ENCODE assay signal across 15 mouse cellular contexts in the genomic region with DNA sequence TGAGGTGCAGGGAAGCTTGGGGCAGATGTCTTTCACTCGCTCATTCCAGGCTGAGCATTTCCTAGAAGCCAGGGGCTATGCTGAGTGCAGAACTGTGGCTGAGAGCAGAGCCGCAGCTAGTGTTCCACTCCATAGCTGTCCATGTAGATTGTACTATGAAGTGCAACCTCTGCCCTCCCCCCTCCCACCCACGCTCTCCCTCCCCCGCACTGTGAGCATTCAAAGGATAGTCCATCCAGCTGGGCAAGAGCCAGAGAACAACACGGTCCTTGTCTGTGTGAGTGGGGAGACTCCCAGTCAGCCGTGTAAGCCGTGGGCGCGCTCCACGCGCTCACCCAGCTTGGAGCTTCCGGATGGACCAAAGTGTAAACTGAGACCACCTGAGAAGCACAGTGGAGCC. TPM values are rescaled to one million over a fixed set of nuclear protein-coding genes. Genes with fewer than 3 reads are reported as not detected.
DNase-seq lines count a peak whose midpoint lies in the region; ATAC-seq lines count a peak whose summit lies in the region.
"Had no signal": no experiment of that assay in that cellular context is flagged by ENCODE, and none has a peak within 500 bp of the region (broad histone marks: within the 10 kb centered on the region; RNA-seq: fewer than 3 reads in every experiment).

No protein-coding gene starts in this region.

- WGBS in embryonic facial prominence, embryonic 14.5 days: 37% methylated on average over 12 of the region's 12 CpGs
- WGBS in midbrain, embryonic 13.5 days: 50% methylated on average over 12 of the region's 12 CpGs

- no peaks in the 10 kb centered on the region for H3K9me3 ChIP-seq in embryonic facial prominence, embryonic 14.5 days (ENCODE audit: control insufficient read depth, low read length)
- no peaks in the 10 kb centered on the region for H3K9me3 ChIP-seq in midbrain, embryonic 13.5 days

- ATAC-seq in frontal cortex, adult (ENCODE audit: low TSS enrichment): peak; percentile 66
- peak; percentile 30; the same call in 1 of the 2 replicates for ATAC-seq in embryonic facial prominence, embryonic 14.5 days (ENCODE audit: low read depth)
- ATAC-seq in midbrain, embryonic 13.5 days: peak; percentile 49; the same call in 1 of the 2 replicates

- no peaks in the 10 kb centered on the region for H3K4me1 ChIP-seq in embryonic facial prominence, embryonic 14.5 days (ENCODE audit: control insufficient read depth, insufficient read depth, low read length)
- H3K4me1 ChIP-seq in midbrain, embryonic 13.5 days (replicated peaks): peaks cover 11% of the 10 kb centered on the region

- H3K27ac ChIP-seq in embryonic facial prominence, embryonic 14.5 days (replicated peaks; ENCODE audit: low read depth, low read length): no peak overlapping the region
- H3K27ac ChIP-seq in midbrain, embryonic 13.5 days: no peak overlapping the region

- no peak for DNase-seq in frontal cortex, postnatal 14 days (ENCODE audit: low spot score in 2 of 2)
- DNase-seq in left cerebral cortex, adult 18-20 months (ENCODE audit: low spot score in 2 of 2): peak; percentile 24 to 51
- DNase-seq in left cerebral cortex, adult 11 months (ENCODE audit: low spot score): no peak
- DNase-seq in embryonic facial prominence, embryonic 14.5 days (ENCODE audit: low spot score): no peak
- no peak for DNase-seq in layer of hippocampus, postnatal 36 days
- DNase-seq: adrenal gland, postnatal 25 days; cerebellum, postnatal 36 days; gastrocnemius, postnatal 36 days had no signal

- H3K36me3 ChIP-seq in embryonic facial prominence, embryonic 14.5 days (ENCODE audit: control insufficient read depth, insufficient read depth, low read length): no peaks in the 10 kb centered on the region
- H3K36me3 ChIP-seq in midbrain, embryonic 13.5 days: no peaks in the 10 kb centered on the region

- 0 out of 2 replicates have a peak, but pooled peaks cover 3% of the 10 kb centered on the region for H3K27me3 ChIP-seq in embryonic facial prominence, embryonic 14.5 days (replicated peaks; ENCODE audit: control insufficient read depth, insufficient read depth, low read length)
- no peaks in the 10 kb centered on the region for H3K27me3 ChIP-seq in midbrain, embryonic 13.5 days

- no peak overlapping the region for H3K4me2 ChIP-seq in embryonic facial prominence, embryonic 14.5 days (ENCODE audit: low read depth, low read length)
- H3K4me2 ChIP-seq in midbrain, embryonic 13.5 days (replicated peaks): no peak overlapping the region

- H3K4me3 ChIP-seq in embryonic facial prominence, embryonic 14.5 days (ENCODE audit: low read depth, low read length): no peak overlapping the region
- no peak overlapping the region for H3K4me3 ChIP-seq in midbrain, embryonic 13.5 days (replicated peaks)

- H3K9ac ChIP-seq in embryonic facial prominence, embryonic 14.5 days (ENCODE audit: low read depth, low read length): no peak overlapping the region
- no peak overlapping the region for H3K9ac ChIP-seq in midbrain, embryonic 13.5 days (replicated peaks)

RNA-seq across cellular contexts. Expression of gene Iqsec3, which starts 49.1 kb away (rescaled TPM):
- total RNA-seq in left cerebral cortex, adult 18-20 months (2021): 100 to 1,000 TPM; 108 to 115 TPM
- polyA plus RNA-seq in embryonic facial prominence, embryonic 14.5 days (2014; fragmentation: Nextera tagmentation; extraction: Ambion mirVana): 0.39 and 0.51 TPM in 2 replicates
- 6.7 and 7.0 TPM in 2 replicates for polyA plus RNA-seq in midbrain, embryonic 13.5 days (2015; fragmentation: Nextera tagmentation; extraction: Ambion mirVana)
- 100 to 1,000 TPM; 120 to 131 TPM for total RNA-seq in layer of hippocampus, postnatal 36 days (2021)
- total RNA-seq: liver, adult 2 months; megakaryocyte, adult 5-6 weeks had no signal
- polyA plus RNA-seq: heart, embryonic 14.5 days; liver, adult 2 months; lung, embryonic 16.5 days; spleen, adult 2 months had no signal

Comparison
In these comparisons a context has a peak if more than half of its experiments do, and no peak if none do; other contexts are left out.
1. DNase-seq: peak in left cerebral cortex, adult 18-20 months (2 of 2); none in frontal cortex, postnatal 14 days (0 of 2), left cerebral cortex, adult 11 months (single experiment), embryonic facial prominence, embryonic 14.5 days (single experiment) and layer of hippocampus, postnatal 36 days (0 of 2).
2. Peak in every context shown above with its lines, with median percentiles within 50 percentile points of each other: ATAC-seq.